ENCODE assay signal across 8 mouse cellular contexts in the genomic region with DNA sequence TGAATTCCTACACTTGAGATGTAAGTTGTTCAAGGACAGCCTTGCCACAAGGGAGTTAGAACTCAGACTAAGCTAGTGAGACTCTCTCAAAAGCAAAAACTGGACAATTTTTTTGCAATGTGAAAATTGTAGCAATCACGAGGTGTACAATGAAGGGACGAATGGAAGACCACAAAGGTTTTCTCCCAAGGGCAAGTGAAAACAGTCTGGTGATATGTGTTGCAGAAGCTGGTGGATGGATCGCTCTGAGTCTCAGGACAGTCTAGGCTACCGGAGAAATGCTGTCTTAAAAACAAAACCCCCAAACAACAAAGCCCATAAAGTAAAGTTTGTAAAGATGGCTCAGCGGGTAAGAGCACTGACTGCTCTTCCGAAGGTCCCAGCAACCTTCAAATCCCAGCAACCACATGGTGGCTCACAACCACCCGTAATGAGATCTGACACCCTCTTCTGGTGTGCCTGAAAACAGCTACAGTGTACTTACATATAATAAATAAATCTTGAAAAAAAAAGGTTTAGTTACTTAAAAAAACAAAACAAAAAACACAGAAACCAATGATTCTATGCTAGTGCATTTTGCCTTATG. TPM values are rescaled to one million over a fixed set of nuclear protein-coding genes. Genes with fewer than 3 reads are reported as not detected.
DNase-seq lines count a peak whose midpoint lies in the region; ATAC-seq and TF ChIP-seq lines count a peak whose summit lies in the region.

No protein-coding gene starts in this region.

- H3K4me2 ChIP-seq in kidney, embryonic 16.5 days (replicated peaks; ENCODE audit: low read depth, low read length), result peak overlapping the region; percentile 81
- H3K4me2 ChIP-seq in embryonic facial prominence, embryonic 13.5 days, result peak overlapping the region; percentile 92
- peak overlapping the region; percentile 69 for H3K4me2 ChIP-seq in intestine, postnatal 0 days (replicated peaks; ENCODE audit: low read depth)
- peak overlapping the region; percentile 96 for H3K4me2 ChIP-seq in neural tube, embryonic 13.5 days

- no peak overlapping the region for H3K27ac ChIP-seq in kidney, embryonic 16.5 days (ENCODE audit: low read length)
- H3K27ac ChIP-seq in embryonic facial prominence, embryonic 13.5 days, result no peak overlapping the region
- no peak overlapping the region for H3K27ac ChIP-seq in intestine, postnatal 0 days (ENCODE audit: low read depth, low read length)
- H3K27ac ChIP-seq in neural tube, embryonic 13.5 days (replicated peaks), result no peak overlapping the region

- peaks cover 30% of the 10 kb centered on the region for H3K4me1 ChIP-seq in kidney, embryonic 16.5 days (ENCODE audit: insufficient read depth, low read length)
- H3K4me1 ChIP-seq in embryonic facial prominence, embryonic 13.5 days, result peaks cover 35% of the 10 kb centered on the region
- H3K4me1 ChIP-seq in intestine, postnatal 0 days (replicated peaks; ENCODE audit: control insufficient read depth, insufficient read depth, low read length), result peaks cover 5% of the 10 kb centered on the region
- peaks cover 51% of the 10 kb centered on the region for H3K4me1 ChIP-seq in neural tube, embryonic 13.5 days (replicated peaks)

- peaks cover 42% of the 10 kb centered on the region for H3K36me3 ChIP-seq in kidney, embryonic 16.5 days (ENCODE audit: insufficient read depth, low read length)
- H3K36me3 ChIP-seq in embryonic facial prominence, embryonic 13.5 days, result peaks cover 58% of the 10 kb centered on the region
- peaks cover 40% of the 10 kb centered on the region for H3K36me3 ChIP-seq in intestine, postnatal 0 days (ENCODE audit: control insufficient read depth, insufficient read depth)
- H3K36me3 ChIP-seq in neural tube, embryonic 13.5 days, result peaks cover 53% of the 10 kb centered on the region

- 51% methylated on average over 7 of the region's 7 CpGs for WGBS in kidney, embryonic 16.5 days
- 43% methylated on average over 7 of the region's 7 CpGs for WGBS in embryonic facial prominence, embryonic 13.5 days
- 29% methylated on average over 7 of the region's 7 CpGs for WGBS in intestine, postnatal 0 days
- 46% methylated on average over 7 of the region's 7 CpGs for WGBS in neural tube, embryonic 13.5 days

- DNase-seq in kidney, adult 9 months, result no peak
- no peak for DNase-seq in cerebellum, postnatal 10 days
- no peak for DNase-seq in layer of hippocampus, adult 18-20 months (ENCODE audit: low spot score in 2 of 2)
- DNase-seq in adrenal gland, postnatal 25 days, result no peak

- TF ChIP-seq CTCF in intestine, postnatal 0 days (IDR thresholded peaks at IDR 0.05; ENCODE audit: low read depth), result 0 out of 2 replicates have a peak, but pooled peaks have one; percentile 30

- ATAC-seq in kidney, embryonic 16.5 days (ENCODE audit: low FRiP score, low TSS enrichment), result no peak
- ATAC-seq in embryonic facial prominence, embryonic 13.5 days (ENCODE audit: insufficient number of reproducible peaks, insufficient read depth, low FRiP score, low TSS enrichment, low read depth), result no peak
- no peak for ATAC-seq in intestine, postnatal 0 days
- no peak for ATAC-seq in neural tube, embryonic 13.5 days (ENCODE audit: low read depth)

- H3K27me3 ChIP-seq in kidney, embryonic 16.5 days (ENCODE audit: insufficient read depth, low read length), result no peaks in the 10 kb centered on the region
- H3K27me3 ChIP-seq in embryonic facial prominence, embryonic 13.5 days, result no peaks in the 10 kb centered on the region
- H3K27me3 ChIP-seq in intestine, postnatal 0 days (replicated peaks; ENCODE audit: control insufficient read depth, insufficient read depth, low read length), result no peaks in the 10 kb centered on the region
- H3K27me3 ChIP-seq in neural tube, embryonic 13.5 days, result no peaks in the 10 kb centered on the region

- H3K9me3 ChIP-seq in kidney, embryonic 16.5 days (ENCODE audit: low read length), result peaks cover 5% of the 10 kb centered on the region; the same call in 1 of the 2 replicates
- H3K9me3 ChIP-seq in embryonic facial prominence, embryonic 13.5 days, result 0 out of 2 replicates have a peak, but pooled peaks cover 4% of the 10 kb centered on the region
- no peaks in the 10 kb centered on the region for H3K9me3 ChIP-seq in intestine, postnatal 0 days (ENCODE audit: control insufficient read depth)
- H3K9me3 ChIP-seq in neural tube, embryonic 13.5 days, result no peaks in the 10 kb centered on the region

- H3K9ac ChIP-seq in kidney, embryonic 16.5 days (replicated peaks; ENCODE audit: low read length), result peak overlapping the region; percentile 46
- H3K9ac ChIP-seq in embryonic facial prominence, embryonic 13.5 days, result peak overlapping the region; percentile 94
- 0 out of 2 replicates have a peak overlapping the region, but pooled peaks have one; percentile 11 for H3K9ac ChIP-seq in intestine, postnatal 0 days (ENCODE audit: low read depth, low read length)
- peak overlapping the region; percentile 87; the same call in 1 of the 2 replicates for H3K9ac ChIP-seq in neural tube, embryonic 13.5 days

- H3K4me3 ChIP-seq in kidney, embryonic 16.5 days (ENCODE audit: low read length), result peak overlapping the region; percentile 97
- peak overlapping the region; percentile 97 for H3K4me3 ChIP-seq in embryonic facial prominence, embryonic 13.5 days
- peak overlapping the region; percentile 92 for H3K4me3 ChIP-seq in intestine, postnatal 0 days (ENCODE audit: low read depth, low read length)
- H3K4me3 ChIP-seq in neural tube, embryonic 13.5 days, result peak overlapping the region; percentile 76; the same call in 1 of the 2 replicates

RNA-seq across cellular contexts. Expression of a gene that starts 2.1 kb away (rescaled TPM):
- 404 and 411 TPM in 2 replicates for polyA plus RNA-seq in kidney, embryonic 16.5 days (2015; fragmentation: Nextera tagmentation; extraction: Ambion mirVana)
- polyA plus RNA-seq in embryonic facial prominence, embryonic 13.5 days (2015; fragmentation: Nextera tagmentation; extraction: Ambion mirVana), result 407 and 434 TPM in 2 replicates
- polyA plus RNA-seq in intestine, postnatal 0 days (2015; fragmentation: Nextera tagmentation; extraction: Ambion mirVana), result 395 and 427 TPM in 2 replicates
- polyA plus RNA-seq in neural tube, embryonic 13.5 days (2015; fragmentation: Nextera tagmentation; extraction: Ambion mirVana), result 286 and 293 TPM in 2 replicates
- 100 to 1,000 TPM in 1 of 2 experiments, 10 to 100 TPM in 1; 95.7 to 106 TPM for total RNA-seq in layer of hippocampus, adult 18-20 months (2021)
- 656 and 863 TPM in 2 replicates for total RNA-seq in adrenal gland, postnatal 25 days (2021)

RNA-seq across cellular contexts. Expression of a gene that starts 2.2 kb away (rescaled TPM):
- 480 and 498 TPM in 2 replicates for polyA plus RNA-seq in kidney, embryonic 16.5 days (2015; fragmentation: Nextera tagmentation; extraction: Ambion mirVana)
- 330 and 337 TPM in 2 replicates for polyA plus RNA-seq in embryonic facial prominence, embryonic 13.5 days (2015; fragmentation: Nextera tagmentation; extraction: Ambion mirVana)
- 163 and 164 TPM in 2 replicates for polyA plus RNA-seq in intestine, postnatal 0 days (2015; fragmentation: Nextera tagmentation; extraction: Ambion mirVana)
- polyA plus RNA-seq in neural tube, embryonic 13.5 days (2015; fragmentation: Nextera tagmentation; extraction: Ambion mirVana), result 274 and 281 TPM in 2 replicates
- total RNA-seq in layer of hippocampus, adult 18-20 months (2021), result 100 to 1,000 TPM; 179 to 181 TPM
- total RNA-seq in adrenal gland, postnatal 25 days (2021), result 1,323 and 1,476 TPM in 2 replicates

RNA-seq across cellular contexts. Expression of a gene that starts 33.3 kb away (rescaled TPM):
- 15.3 and 16.5 TPM in 2 replicates for polyA plus RNA-seq in kidney, embryonic 16.5 days (2015; fragmentation: Nextera tagmentation; extraction: Ambion mirVana)
- 18.2 and 19.1 TPM in 2 replicates for polyA plus RNA-seq in embryonic facial prominence, embryonic 13.5 days (2015; fragmentation: Nextera tagmentation; extraction: Ambion mirVana)
- polyA plus RNA-seq in intestine, postnatal 0 days (2015; fragmentation: Nextera tagmentation; extraction: Ambion mirVana), result 25.8 and 29.7 TPM in 2 replicates
- polyA plus RNA-seq in neural tube, embryonic 13.5 days (2015; fragmentation: Nextera tagmentation; extraction: Ambion mirVana), result 32.5 and 34.0 TPM in 2 replicates
- 10 to 100 TPM; 18.2 to 19.7 TPM for total RNA-seq in layer of hippocampus, adult 18-20 months (2021)
- total RNA-seq in adrenal gland, postnatal 25 days (2021), result 64.2 and 77.0 TPM in 2 replicates

RNA-seq across cellular contexts. Expression of a gene that starts 45.2 kb away (rescaled TPM):
- 134 and 139 TPM in 2 replicates for polyA plus RNA-seq in kidney, embryonic 16.5 days (2015; fragmentation: Nextera tagmentation; extraction: Ambion mirVana)
- 149 and 165 TPM in 2 replicates for polyA plus RNA-seq in embryonic facial prominence, embryonic 13.5 days (2015; fragmentation: Nextera tagmentation; extraction: Ambion mirVana)
- 87.1 and 95.3 TPM in 2 replicates for polyA plus RNA-seq in intestine, postnatal 0 days (2015; fragmentation: Nextera tagmentation; extraction: Ambion mirVana)
- polyA plus RNA-seq in neural tube, embryonic 13.5 days (2015; fragmentation: Nextera tagmentation; extraction: Ambion mirVana), result 187 and 204 TPM in 2 replicates
- total RNA-seq in layer of hippocampus, adult 18-20 months (2021), result 10 to 100 TPM; 54.8 to 55.1 TPM
- total RNA-seq in adrenal gland, postnatal 25 days (2021), result 227 and 289 TPM in 2 replicates

RNA-seq across cellular contexts. Expression of a gene that starts 58.6 kb away (rescaled TPM):
- 284 and 299 TPM in 2 replicates for polyA plus RNA-seq in kidney, embryonic 16.5 days (2015; fragmentation: Nextera tagmentation; extraction: Ambion mirVana)
- 339 and 381 TPM in 2 replicates for polyA plus RNA-seq in embryonic facial prominence, embryonic 13.5 days (2015; fragmentation: Nextera tagmentation; extraction: Ambion mirVana)
- polyA plus RNA-seq in intestine, postnatal 0 days (2015; fragmentation: Nextera tagmentation; extraction: Ambion mirVana), result 146 and 149 TPM in 2 replicates
- polyA plus RNA-seq in neural tube, embryonic 13.5 days (2015; fragmentation: Nextera tagmentation; extraction: Ambion mirVana), result 301 and 356 TPM in 2 replicates
- 100 to 1,000 TPM; 150 to 154 TPM for total RNA-seq in layer of hippocampus, adult 18-20 months (2021)
- 134 and 161 TPM in 2 replicates for total RNA-seq in adrenal gland, postnatal 25 days (2021)

Comparison
In these comparisons a context has a peak if more than half of its experiments do, and no peak if none do; other contexts are left out.
1. H3K9ac ChIP-seq: peak in every context shown above with its lines; median percentile 94 in embryonic facial prominence, embryonic 13.5 days; 87 in neural tube, embryonic 13.5 days; 46 in kidney, embryonic 16.5 days; 11 in intestine, postnatal 0 days.